Mouse (Mus musculus) heart, embryonic 10.5 days (tissue): ENCODE data around the gene Stambpl1. TPM values are rescaled to one million over a fixed set of nuclear protein-coding genes. Genes with fewer than 3 reads are reported as not detected.

Experiments
- DNase-seq: peaks from one replicate; pipeline ENCODE4 v3.0.0-alpha.2; 2017; ENCODE audit warnings: low spot score
- H3K27ac ChIP-seq: fragments of 300-500 bp; sonication (generic); 2 replicates; pipeline ENCODE4 v1.5.1; 2016; ENCODE audit warnings: mild to moderate bottlenecking
- H3K27me3 ChIP-seq: fragments of 300-500 bp; sonication (generic); 2 replicates; pipeline ENCODE4 v1.6.1; 2016; ENCODE audit warnings: mild to moderate bottlenecking; ENCODE audit not compliant: poor library complexity, insufficient read depth, severe bottlenecking
- H3K36me3 ChIP-seq: fragments of 300-500 bp; sonication (generic); 2 replicates; pipeline ENCODE4 v1.6.1; 2016; ENCODE audit warnings: mild to moderate bottlenecking, moderate library complexity
- H3K4me1 ChIP-seq: fragments of 300-500 bp; sonication (generic); 2 replicates; pipeline ENCODE4 v1.6.1; 2016; ENCODE audit warnings: mild to moderate bottlenecking
- H3K4me3 ChIP-seq: fragments of 300-500 bp; sonication (generic); 2 replicates; pipeline ENCODE4 v1.5.1; 2016; ENCODE audit warnings: mild to moderate bottlenecking, moderate library complexity
- H3K9me3 ChIP-seq: fragments of 300-500 bp; sonication (generic); 2 replicates; pipeline ENCODE4 v1.6.1; 2016; ENCODE audit warnings: mild to moderate bottlenecking, moderate library complexity
- WGBS: fragments of 180-500 bp; shearing (Covaris S2); methylation state at CpG from one replicate; pipeline ENCODE4 v1.1.7; 2016; 5-methylcytosine and 5-hydroxymethylcytosine counted together
- polyA plus RNA-seq: library from polyadenylated mRNA; unstranded; fragments of >200 nt; fragmentation: Nextera tagmentation; extraction: Ambion mirVana; gene quantifications from 2 replicates; pipeline ENCODE4 v1.2.1, GENCODE M21; 2016

Gene Stambpl1
- polyA plus RNA-seq, 1 experiment from 2014 or later, result 3.9 TPM

GRCm38 (mm10) chr19:34283614-34284013 lies 91.6 kb downstream of the Stambpl1 start:
- Histone ChIP-seq H3K27ac (no peak overlapping the region), H3K36me3 (no peaks in the 10 kb centered on the region), H3K4me1 (no peaks in the 10 kb centered on the region), H3K9me3 (no peaks in the 10 kb centered on the region), H3K4me3 (no peak overlapping the region), H3K27me3 (no peaks in the 10 kb centered on the region)
- 74% methylated on average over 6 of the region's 6 CpGs for WGBS
- no peak for DNase-seq

- no peak overlapping the region for H3K4me3 ChIP-seq
- DNase-seq, result no peak
- H3K4me1 ChIP-seq, result no peaks in the 10 kb centered on the region
- no peaks in the 10 kb centered on the region for H3K36me3 ChIP-seq
- 58% methylated on average over 10 of the region's 10 CpGs for WGBS
- no peaks in the 10 kb centered on the region for H3K9me3 ChIP-seq
- H3K27me3 ChIP-seq, result no peaks in the 10 kb centered on the region
- no peak overlapping the region for H3K27ac ChIP-seq
Observed at GRCm38 (mm10) chr19:34284383-34284782, 92.4 kb downstream of the Stambpl1 start.

- peaks cover under 1% of the 10 kb centered on the region; the same call in 1 of the 2 replicates for H3K4me1 ChIP-seq
- 38% methylated on average over 2 of the region's 2 CpGs for WGBS
- H3K36me3 ChIP-seq, result no peaks in the 10 kb centered on the region
- H3K27me3 ChIP-seq, result no peaks in the 10 kb centered on the region
- H3K27ac ChIP-seq, result no peak overlapping the region
- DNase-seq, result no peak
- H3K4me3 ChIP-seq, result no peak overlapping the region
- no peaks in the 10 kb centered on the region for H3K9me3 ChIP-seq
Observed at GRCm38 (mm10) chr19:34284826-34285225, 92.8 kb downstream of the Stambpl1 start.

GRCm38 (mm10) chr19:34287221-34287620 lies 95.2 kb downstream of the Stambpl1 start:
- Histone ChIP-seq H3K27me3 (peaks cover 9% of the 10 kb centered on the region; the same call in 1 of the 2 replicates), H3K27ac (no peak overlapping the region), H3K9me3 (no peaks in the 10 kb centered on the region), H3K4me1 (peaks cover 14% of the 10 kb centered on the region), H3K4me3 (no peak overlapping the region), H3K36me3 (no peaks in the 10 kb centered on the region)
- no peak for DNase-seq

- H3K27ac ChIP-seq, result no peak overlapping the region
- DNase-seq, result no peak
- H3K27me3 ChIP-seq, result peaks cover 15% of the 10 kb centered on the region
- peaks cover 14% of the 10 kb centered on the region for H3K4me1 ChIP-seq
- 78% methylated on average over 13 of the region's 13 CpGs for WGBS
- no peak overlapping the region for H3K4me3 ChIP-seq
- no peaks in the 10 kb centered on the region for H3K9me3 ChIP-seq
- no peaks in the 10 kb centered on the region for H3K36me3 ChIP-seq
Observed at GRCm38 (mm10) chr19:34287656-34288415, 95.8 kb downstream of the Stambpl1 start.

GRCm38 (mm10) chr19:34288696-34289095 lies 96.7 kb downstream of the Stambpl1 start:
- Histone ChIP-seq H3K27me3 (peaks cover 16% of the 10 kb centered on the region), H3K9me3 (no peaks in the 10 kb centered on the region), H3K27ac (no peak overlapping the region), H3K4me3 (no peak overlapping the region), H3K4me1 (peaks cover 14% of the 10 kb centered on the region), H3K36me3 (no peaks in the 10 kb centered on the region)
- 100% methylated on average over 1 of the region's 1 CpGs for WGBS
- no peak for DNase-seq

Other genes starting within 250 kb of the Stambpl1 start
- gene Lipf, start 231.0 kb upstream of the Stambpl1 start, polyA plus RNA-seq, result 0.30 and 0.75 TPM in 2 replicates
- not detected in 2 replicates for gene Lipk, start 183.9 kb upstream of the Stambpl1 start, polyA plus RNA-seq
- not detected in 2 replicates for gene Lipn, start 124.9 kb upstream of the Stambpl1 start, polyA plus RNA-seq
- gene Lipm, start 91.3 kb upstream of the Stambpl1 start, polyA plus RNA-seq, result not detected in 2 replicates
- gene Ankrd22, start 26.2 kb upstream of the Stambpl1 start, polyA plus RNA-seq, result not detected in 2 replicates
- 1,821 and 2,118 TPM in 2 replicates for gene Acta2, start 63.4 kb downstream of the Stambpl1 start, polyA plus RNA-seq
- gene Fas, start 98.4 kb downstream of the Stambpl1 start, polyA plus RNA-seq, result 1.1 and 4.8 TPM in 2 replicates